Mouse (Mus musculus) midbrain, embryonic 13.5 days (tissue): ENCODE results near the gene Plce1. TPM values are rescaled to one million over a fixed set of nuclear protein-coding genes. Genes with fewer than 3 reads are reported as not detected.

Source experiments
- ATAC-seq: fragments of 200-750 bp; cut with Nextera tagmentation; 2 replicates; pipeline ENCODE4 v1.8.0; 2017; ENCODE audit warnings: mild to moderate bottlenecking, moderate TSS enrichment, moderate library complexity
- H3K27ac ChIP-seq: fragments of 300-500 bp; sonication (generic); 2 replicates; pipeline ENCODE4 v1.5.1; 2015; ENCODE audit warnings: inconsistent platforms, mild to moderate bottlenecking, moderate library complexity
- H3K27me3 ChIP-seq: fragments of 300-500 bp; sonication (generic); 2 replicates; pipeline ENCODE4 v1.6.1; 2015; ENCODE audit warnings: mild to moderate bottlenecking, inconsistent platforms
- H3K36me3 ChIP-seq: fragments of 300-500 bp; sonication (generic); 2 replicates; pipeline ENCODE4 v1.6.1; 2015; ENCODE audit warnings: mild to moderate bottlenecking, inconsistent platforms
- H3K4me1 ChIP-seq: fragments of 300-500 bp; sonication (generic); replicated peaks from 2 replicates; pipeline ENCODE4 v1.6.1; 2015; ENCODE audit warnings: inconsistent platforms
- H3K4me2 ChIP-seq: fragments of 300-500 bp; sonication (generic); replicated peaks from 2 replicates; pipeline ENCODE4 v1.6.1; 2015; ENCODE audit warnings: moderate library complexity, mild to moderate bottlenecking, inconsistent platforms
- H3K4me3 ChIP-seq: fragments of 300-500 bp; sonication (generic); replicated peaks from 2 replicates; pipeline ENCODE4 v1.5.1; 2015; ENCODE audit warnings: mild to moderate bottlenecking, inconsistent platforms
- H3K9ac ChIP-seq: fragments of 300-500 bp; sonication (generic); replicated peaks from 2 replicates; pipeline ENCODE4 v1.6.1; 2015; ENCODE audit warnings: mild to moderate bottlenecking, inconsistent platforms
- H3K9me3 ChIP-seq: fragments of 300-500 bp; sonication (generic); 2 replicates; pipeline ENCODE4 v1.6.1; 2016; ENCODE audit warnings: mild to moderate bottlenecking, inconsistent platforms
- WGBS: fragments of 180-500 bp; shearing (Covaris S2); methylation state at CpG from one replicate; pipeline ENCODE4 v1.1.7; 2015; 5-methylcytosine and 5-hydroxymethylcytosine counted together
- polyA plus RNA-seq: library from polyadenylated mRNA; unstranded; fragments of >200 nt; fragmentation: Nextera tagmentation; extraction: Ambion mirVana; gene quantifications from 2 replicates; pipeline ENCODE4 v1.2.1, GENCODE M21; 2015

Plce1 gene
- 3.9 and 4.3 TPM in 2 replicates for polyA plus RNA-seq

- peaks cover 69% of the 10 kb centered on the region for H3K27me3 ChIP-seq
- peak within 1 kb of the TSS; percentile 66 for H3K4me3 ChIP-seq
- WGBS = 0% methylated on average over 48 of the region's 90 CpGs
- peak within 1 kb of the TSS; percentile 69 for H3K9ac ChIP-seq
- no peaks in the 10 kb centered on the region for H3K36me3 ChIP-seq
- H3K27ac ChIP-seq = peak within 1 kb of the TSS; percentile 44
- peak; percentile 91 for ATAC-seq
- H3K4me1 ChIP-seq = peaks cover 52% of the 10 kb centered on the region
- no peaks in the 10 kb centered on the region for H3K9me3 ChIP-seq
- peak within 1 kb of the TSS; percentile 98 for H3K4me2 ChIP-seq
Measured at GRCm38 (mm10) chr19:38480731-38481621, at the start of gene Plce1. Gene Plce1 (plus strand): TSS chr19:38481109.

- H3K36me3 ChIP-seq = no peaks in the 10 kb centered on the region
- H3K27me3 ChIP-seq = no peaks in the 10 kb centered on the region
- WGBS = 81% methylated on average over 7 of the region's 7 CpGs
- H3K27ac ChIP-seq = no peak overlapping the region
- no peak overlapping the region for H3K4me2 ChIP-seq
- H3K4me3 ChIP-seq = no peak overlapping the region
- no peak overlapping the region for H3K9ac ChIP-seq
- no peaks in the 10 kb centered on the region for H3K9me3 ChIP-seq
- ATAC-seq = no peak
- H3K4me1 ChIP-seq = no peaks in the 10 kb centered on the region
Measured at GRCm38 (mm10) chr19:38431326-38431725, 49.6 kb upstream of the Plce1 start.

- H3K27ac ChIP-seq = no peak overlapping the region
- no peaks in the 10 kb centered on the region for H3K4me1 ChIP-seq
- H3K9ac ChIP-seq = no peak overlapping the region
- WGBS = 76% methylated on average over 3 of the region's 3 CpGs
- no peaks in the 10 kb centered on the region for H3K27me3 ChIP-seq
- no peak overlapping the region for H3K4me3 ChIP-seq
- H3K36me3 ChIP-seq = no peaks in the 10 kb centered on the region
- no peaks in the 10 kb centered on the region for H3K9me3 ChIP-seq
- no peak for ATAC-seq
- H3K4me2 ChIP-seq = no peak overlapping the region
Measured at GRCm38 (mm10) chr19:38432021-38432420, 48.9 kb upstream of the Plce1 start.

- Histone ChIP-seq H3K4me2 (no peak overlapping the region), H3K4me3 (no peak overlapping the region), H3K36me3 (no peaks in the 10 kb centered on the region), H3K27me3 (no peaks in the 10 kb centered on the region), H3K4me1 (no peaks in the 10 kb centered on the region), H3K9ac (no peak overlapping the region), H3K9me3 (no peaks in the 10 kb centered on the region), H3K27ac (no peak overlapping the region)
- no peak for ATAC-seq
- 81% methylated on average over 2 of the region's 2 CpGs for WGBS
Measured at GRCm38 (mm10) chr19:38433381-38433780, 47.5 kb upstream of the Plce1 start.

GRCm38 (mm10) chr19:38435221-38435620 is 45.7 kb upstream of the Plce1 start:
- no peak overlapping the region for H3K27ac ChIP-seq
- no peaks in the 10 kb centered on the region for H3K36me3 ChIP-seq
- 93% methylated on average over 15 of the region's 15 CpGs for WGBS
- ATAC-seq = no peak
- H3K9me3 ChIP-seq = no peaks in the 10 kb centered on the region
- H3K9ac ChIP-seq = no peak overlapping the region
- no peak overlapping the region for H3K4me2 ChIP-seq
- H3K4me1 ChIP-seq = no peaks in the 10 kb centered on the region
- H3K4me3 ChIP-seq = no peak overlapping the region
- H3K27me3 ChIP-seq = no peaks in the 10 kb centered on the region

- Histone ChIP-seq H3K4me1 (no peaks in the 10 kb centered on the region), H3K4me2 (no peak overlapping the region), H3K27me3 (no peaks in the 10 kb centered on the region), H3K36me3 (no peaks in the 10 kb centered on the region), H3K27ac (no peak overlapping the region), H3K4me3 (no peak overlapping the region), H3K9me3 (no peaks in the 10 kb centered on the region), H3K9ac (no peak overlapping the region)
- 68% methylated on average over 8 of the region's 8 CpGs for WGBS
- no peak for ATAC-seq
Measured at GRCm38 (mm10) chr19:38441860-38442259, 39.0 kb upstream of the Plce1 start.

GRCm38 (mm10) chr19:38445758-38446157 is 35.2 kb upstream of the Plce1 start:
- no peaks in the 10 kb centered on the region for H3K36me3 ChIP-seq
- no peak for ATAC-seq
- H3K9ac ChIP-seq = no peak overlapping the region
- no peak overlapping the region for H3K4me3 ChIP-seq
- no peak overlapping the region for H3K27ac ChIP-seq
- 88% methylated on average over 5 of the region's 5 CpGs for WGBS
- no peak overlapping the region for H3K4me2 ChIP-seq
- no peaks in the 10 kb centered on the region for H3K27me3 ChIP-seq
- no peaks in the 10 kb centered on the region for H3K4me1 ChIP-seq
- no peaks in the 10 kb centered on the region for H3K9me3 ChIP-seq

- H3K27me3 ChIP-seq = no peaks in the 10 kb centered on the region
- no peak overlapping the region for H3K4me3 ChIP-seq
- H3K9ac ChIP-seq = no peak overlapping the region
- 87% methylated on average over 10 of the region's 10 CpGs for WGBS
- no peak overlapping the region for H3K4me2 ChIP-seq
- H3K9me3 ChIP-seq = peaks cover 4% of the 10 kb centered on the region; the same call in 1 of the 2 replicates
- H3K27ac ChIP-seq = no peak overlapping the region
- no peak for ATAC-seq
- no peaks in the 10 kb centered on the region for H3K4me1 ChIP-seq
- H3K36me3 ChIP-seq = no peaks in the 10 kb centered on the region
Measured at GRCm38 (mm10) chr19:38455228-38455627, 25.7 kb upstream of the Plce1 start.

- Histone ChIP-seq H3K4me3 (no peak overlapping the region), H3K4me2 (no peak overlapping the region), H3K27ac (no peak overlapping the region), H3K27me3 (no peaks in the 10 kb centered on the region), H3K36me3 (no peaks in the 10 kb centered on the region), H3K4me1 (no peaks in the 10 kb centered on the region), H3K9me3 (peaks cover 4% of the 10 kb centered on the region; the same call in 1 of the 2 replicates), H3K9ac (no peak overlapping the region)
- ATAC-seq = no peak
- WGBS = 96% methylated on average over 9 of the region's 9 CpGs
Measured at GRCm38 (mm10) chr19:38458996-38459395, 21.9 kb upstream of the Plce1 start.

- Histone ChIP-seq H3K27me3 (no peaks in the 10 kb centered on the region), H3K4me2 (no peak overlapping the region), H3K4me1 (no peaks in the 10 kb centered on the region), H3K27ac (no peak overlapping the region), H3K36me3 (no peaks in the 10 kb centered on the region), H3K9ac (no peak overlapping the region), H3K9me3 (peaks cover 4% of the 10 kb centered on the region; the same call in 1 of the 2 replicates), H3K4me3 (no peak overlapping the region)
- no peak for ATAC-seq
- WGBS = 86% methylated on average over 4 of the region's 4 CpGs
Measured at GRCm38 (mm10) chr19:38460696-38461095, 20.2 kb upstream of the Plce1 start.

GRCm38 (mm10) chr19:38470257-38470893 is 10.5 kb upstream of the Plce1 start:
- no peaks in the 10 kb centered on the region for H3K27me3 ChIP-seq
- H3K9me3 ChIP-seq = no peaks in the 10 kb centered on the region
- no peaks in the 10 kb centered on the region for H3K4me1 ChIP-seq
- H3K4me3 ChIP-seq = no peak overlapping the region
- WGBS = 90% methylated on average over 10 of the region's 10 CpGs
- no peak overlapping the region for H3K27ac ChIP-seq
- H3K4me2 ChIP-seq = no peak overlapping the region
- no peak for ATAC-seq
- H3K9ac ChIP-seq = no peak overlapping the region
- H3K36me3 ChIP-seq = no peaks in the 10 kb centered on the region

- Histone ChIP-seq H3K27ac (no peak overlapping the region), H3K27me3 (peaks cover 18% of the 10 kb centered on the region), H3K36me3 (no peaks in the 10 kb centered on the region), H3K9ac (no peak overlapping the region), H3K4me3 (no peak overlapping the region), H3K4me1 (peaks cover 27% of the 10 kb centered on the region), H3K9me3 (no peaks in the 10 kb centered on the region), H3K4me2 (no peak overlapping the region)
- no peak for ATAC-seq
- 88% methylated on average over 7 of the region's 7 CpGs for WGBS
Measured at GRCm38 (mm10) chr19:38475394-38475793, 5.5 kb upstream of the Plce1 start.
